Mouse (Mus musculus): ENCODE measurements around the gene Hist1h2bk. TPM values are rescaled to one million over a fixed set of nuclear protein-coding genes. Genes with fewer than 3 reads are reported as not detected.

Hist1h2bk gene
- polyA plus RNA-seq, 1 experiment from 2014 or later, result 1.9 TPM

GRCm38 (mm10) chr13:21996840-21997185 is 38.9 kb upstream of the Hist1h2bk start:
- peak overlapping the region; percentile 44 to 49 for H3K4me3 ChIP-seq (ENCODE audit: control insufficient read depth in 1 of 2, insufficient read depth in 1 of 2, low read depth in 1 of 2, low read length in 2 of 2)
- WGBS, result 1% methylated on average over 13 of the region's 13 CpGs
- no peaks in the 10 kb centered on the region for H3K9me3 ChIP-seq (ENCODE audit: control insufficient read depth, low read length)
- H3K4me1 ChIP-seq (ENCODE audit: control insufficient read depth in 2 of 2, insufficient read depth in 2 of 2, low read length in 2 of 2), result peaks cover 7 to 18% of the 10 kb centered on the region in 2 experiments; a peak in 3 of 4 replicates
- H3K27ac ChIP-seq (replicated peaks in 1 of 2; ENCODE audit: control insufficient read depth in 1 of 2, insufficient read depth in 1 of 2, low read depth in 2 of 2, low read length in 2 of 2), result no peak overlapping the region
- H3K36me3 ChIP-seq (ENCODE audit: control insufficient read depth, insufficient read depth, low read length), result no peaks in the 10 kb centered on the region
- H3K4me2 ChIP-seq (ENCODE audit: low read length), result peak overlapping the region; percentile 77
- H3K9ac ChIP-seq (ENCODE audit: low read length), result no peak overlapping the region
- no peak for ATAC-seq (ENCODE audit: insufficient number of reproducible peaks, insufficient read depth, low FRiP score, low read depth)
- peaks cover 56% of the 10 kb centered on the region for H3K27me3 ChIP-seq (ENCODE audit: control insufficient read depth, insufficient read depth, low read length)

DNA sequence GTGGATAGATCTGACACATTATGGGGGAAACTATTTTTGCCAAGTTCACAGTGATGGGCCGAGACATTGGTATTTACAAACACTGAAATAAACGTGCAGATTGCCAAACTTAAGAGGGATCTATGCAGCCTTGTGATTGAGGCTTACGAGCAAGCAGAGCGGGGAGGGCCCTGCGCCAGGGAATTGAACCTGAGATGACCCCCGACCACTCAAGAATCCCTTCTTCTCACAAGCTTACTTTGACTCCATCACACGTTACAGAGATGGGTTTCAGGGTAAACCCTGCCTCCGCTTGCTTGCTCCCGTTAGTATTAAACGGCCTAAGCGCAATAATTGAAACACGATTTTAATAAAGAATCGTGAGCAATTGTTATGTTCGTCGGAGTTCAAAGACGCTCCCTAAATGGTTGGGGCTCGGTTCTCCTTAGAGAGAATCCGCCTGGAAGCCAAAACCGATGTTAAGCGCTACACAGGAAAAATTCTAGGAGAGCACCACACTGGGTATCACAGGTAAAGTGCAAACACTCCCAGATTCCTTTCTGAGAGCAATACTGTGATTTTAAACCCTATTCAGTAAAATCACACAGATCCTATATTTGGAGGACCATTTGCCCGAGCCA is 38.4 kb upstream of the Hist1h2bk start:
- Histone ChIP-seq H3K4me3 (ENCODE audit: control insufficient read depth in 1 of 2, insufficient read depth in 1 of 2, low read depth in 1 of 2, low read length in 2 of 2) (peak overlapping the region; percentile 44 to 49), H3K4me1 (ENCODE audit: control insufficient read depth in 2 of 2, insufficient read depth in 2 of 2, low read length in 2 of 2) (peaks cover 7 to 18% of the 10 kb centered on the region in 2 experiments; a peak in 3 of 4 replicates), H3K4me2 (ENCODE audit: low read length) (peak overlapping the region; percentile 77), H3K27ac (replicated peaks in 1 of 2; ENCODE audit: control insufficient read depth in 1 of 2, insufficient read depth in 1 of 2, low read depth in 2 of 2, low read length in 2 of 2) (no peak overlapping the region), H3K9me3 (ENCODE audit: control insufficient read depth, low read length) (no peaks in the 10 kb centered on the region), H3K36me3 (ENCODE audit: control insufficient read depth, insufficient read depth, low read length) (no peaks in the 10 kb centered on the region), H3K27me3 (ENCODE audit: control insufficient read depth, insufficient read depth, low read length) (peaks cover 61% of the 10 kb centered on the region), H3K9ac (ENCODE audit: low read length) (no peak overlapping the region)
- ATAC-seq (ENCODE audit: insufficient number of reproducible peaks, insufficient read depth, low FRiP score, low read depth), result no peak
- 1% methylated on average over 21 of the region's 21 CpGs for WGBS

DNA sequence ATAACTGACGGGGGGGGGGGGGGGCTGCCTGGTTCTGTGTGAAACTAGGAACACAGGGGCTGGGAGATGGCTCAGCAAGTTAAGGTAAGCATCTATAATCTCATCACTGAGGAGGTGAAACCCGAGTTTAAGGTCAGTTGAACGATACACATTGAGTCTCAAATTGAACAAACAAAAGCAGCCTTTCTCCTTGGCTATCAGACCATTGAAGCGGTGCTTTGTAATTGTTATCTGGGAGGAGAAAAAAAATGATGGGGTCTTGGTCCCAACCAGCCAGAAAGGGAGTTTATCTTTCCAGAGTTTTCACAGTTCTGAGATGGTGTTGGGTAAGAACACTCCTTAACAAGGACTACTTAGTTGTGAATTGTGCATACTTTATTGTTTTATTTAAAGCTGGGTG is 37.8 kb upstream of the Hist1h2bk start:
- WGBS, result 9% methylated on average over 4 of the region's 4 CpGs
- Histone ChIP-seq H3K4me3 (ENCODE audit: control insufficient read depth in 1 of 2, insufficient read depth in 1 of 2, low read depth in 1 of 2, low read length in 2 of 2) (peak overlapping the region in 1 of 2 experiments; percentile 49; a peak in 1 of 4 replicates), H3K9ac (ENCODE audit: low read length) (no peak overlapping the region), H3K4me1 (ENCODE audit: control insufficient read depth in 2 of 2, insufficient read depth in 2 of 2, low read length in 2 of 2) (peaks cover 7 to 18% of the 10 kb centered on the region in 2 experiments; a peak in 3 of 4 replicates), H3K9me3 (ENCODE audit: control insufficient read depth, low read length) (no peaks in the 10 kb centered on the region), H3K4me2 (ENCODE audit: low read length) (peak overlapping the region; percentile 77), H3K36me3 (ENCODE audit: control insufficient read depth, insufficient read depth, low read length) (no peaks in the 10 kb centered on the region), H3K27ac (replicated peaks in 1 of 2; ENCODE audit: control insufficient read depth in 1 of 2, insufficient read depth in 1 of 2, low read depth in 2 of 2, low read length in 2 of 2) (no peak overlapping the region), H3K27me3 (ENCODE audit: control insufficient read depth, insufficient read depth, low read length) (peaks cover 65% of the 10 kb centered on the region)
- no peak for ATAC-seq (ENCODE audit: insufficient number of reproducible peaks, insufficient read depth, low FRiP score, low read depth)

- Histone ChIP-seq H3K4me1 (ENCODE audit: control insufficient read depth in 2 of 2, insufficient read depth in 2 of 2, low read length in 2 of 2) (peaks cover 7 to 18% of the 10 kb centered on the region in 2 experiments; a peak in 3 of 4 replicates), H3K27ac (replicated peaks in 1 of 2; ENCODE audit: control insufficient read depth in 1 of 2, insufficient read depth in 1 of 2, low read depth in 2 of 2, low read length in 2 of 2) (no peak overlapping the region), H3K27me3 (ENCODE audit: control insufficient read depth, insufficient read depth, low read length) (peaks cover 71% of the 10 kb centered on the region), H3K36me3 (ENCODE audit: control insufficient read depth, insufficient read depth, low read length) (no peaks in the 10 kb centered on the region), H3K9me3 (ENCODE audit: control insufficient read depth, low read length) (no peaks in the 10 kb centered on the region), H3K4me3 (ENCODE audit: control insufficient read depth in 1 of 2, insufficient read depth in 1 of 2, low read depth in 1 of 2, low read length in 2 of 2) (no peak overlapping the region), H3K4me2 (ENCODE audit: low read length) (no peak overlapping the region), H3K9ac (ENCODE audit: low read length) (no peak overlapping the region)
- 32% methylated on average over 3 of the region's 3 CpGs for whole genome bisulfite sequencing
- no peak for ATAC-seq (ENCODE audit: insufficient number of reproducible peaks, insufficient read depth, low FRiP score, low read depth)
These were observed 37.3 kb upstream of the Hist1h2bk start for GRCm38 (mm10) chr13:21998412-21998811.

GRCm38 (mm10) chr13:21999147-21999546 is 36.5 kb upstream of the Hist1h2bk start:
- no peak overlapping the region for H3K27ac ChIP-seq (replicated peaks in 1 of 2; ENCODE audit: control insufficient read depth in 1 of 2, insufficient read depth in 1 of 2, low read depth in 2 of 2, low read length in 2 of 2)
- H3K9me3 ChIP-seq (ENCODE audit: control insufficient read depth, low read length), result no peaks in the 10 kb centered on the region
- no peak overlapping the region for H3K4me3 ChIP-seq (ENCODE audit: control insufficient read depth in 1 of 2, insufficient read depth in 1 of 2, low read depth in 1 of 2, low read length in 2 of 2)
- no peak for ATAC-seq (ENCODE audit: insufficient number of reproducible peaks, insufficient read depth, low FRiP score, low read depth)
- no peaks in the 10 kb centered on the region for H3K36me3 ChIP-seq (ENCODE audit: control insufficient read depth, insufficient read depth, low read length)
- no peak overlapping the region for H3K4me2 ChIP-seq (ENCODE audit: low read length)
- WGBS, result 38% methylated on average over 4 of the region's 4 CpGs
- H3K9ac ChIP-seq (ENCODE audit: low read length), result no peak overlapping the region
- H3K4me1 ChIP-seq (ENCODE audit: control insufficient read depth in 2 of 2, insufficient read depth in 2 of 2, low read length in 2 of 2), result peaks cover 7 to 18% of the 10 kb centered on the region in 2 experiments; a peak in 3 of 4 replicates
- peaks cover 79% of the 10 kb centered on the region for H3K27me3 ChIP-seq (ENCODE audit: control insufficient read depth, insufficient read depth, low read length)

- no peak overlapping the region for H3K4me2 ChIP-seq (ENCODE audit: low read length)
- WGBS, result 56% methylated on average over 2 of the region's 2 CpGs
- ATAC-seq (ENCODE audit: insufficient number of reproducible peaks, insufficient read depth, low FRiP score, low read depth), result no peak
These were observed 34.3 kb upstream of the Hist1h2bk start for GRCm38 (mm10) chr13:22001346-22001745.

GRCm38 (mm10) chr13:22001823-22002222 is 33.8 kb upstream of the Hist1h2bk start:
- no peak overlapping the region for H3K4me3 ChIP-seq (ENCODE audit: control insufficient read depth in 1 of 2, insufficient read depth in 1 of 2, low read depth in 1 of 2, low read length in 2 of 2)
- no peak overlapping the region for H3K4me2 ChIP-seq (ENCODE audit: low read length)
- no peak overlapping the region for H3K9ac ChIP-seq (ENCODE audit: low read length)
- H3K4me1 ChIP-seq (ENCODE audit: control insufficient read depth in 2 of 2, insufficient read depth in 2 of 2, low read length in 2 of 2), result peaks cover 6 to 21% of the 10 kb centered on the region in 2 experiments; a peak in 3 of 4 replicates
- WGBS, result 27% methylated on average over 5 of the region's 5 CpGs
- H3K27me3 ChIP-seq (ENCODE audit: control insufficient read depth, insufficient read depth, low read length), result peaks cover 96% of the 10 kb centered on the region
- no peaks in the 10 kb centered on the region for H3K9me3 ChIP-seq (ENCODE audit: control insufficient read depth, low read length)
- no peak for ATAC-seq (ENCODE audit: insufficient number of reproducible peaks, insufficient read depth, low FRiP score, low read depth)
- H3K36me3 ChIP-seq (ENCODE audit: control insufficient read depth, insufficient read depth, low read length), result no peaks in the 10 kb centered on the region
- H3K27ac ChIP-seq (replicated peaks in 1 of 2; ENCODE audit: control insufficient read depth in 1 of 2, insufficient read depth in 1 of 2, low read depth in 2 of 2, low read length in 2 of 2), result no peak overlapping the region

More at GRCm38 (mm10) chr13:22001346-22001745, 34.3 kb upstream of the Hist1h2bk start:
- H3K4me1 ChIP-seq (ENCODE audit: control insufficient read depth in 2 of 2, insufficient read depth in 2 of 2, low read length in 2 of 2), result peaks cover 6 to 19% of the 10 kb centered on the region in 2 experiments; a peak in 3 of 4 replicates
- H3K4me3 ChIP-seq (ENCODE audit: control insufficient read depth in 1 of 2, insufficient read depth in 1 of 2, low read depth in 1 of 2, low read length in 2 of 2), result no peak overlapping the region
- no peaks in the 10 kb centered on the region for H3K9me3 ChIP-seq (ENCODE audit: control insufficient read depth, low read length)
- peaks cover 96% of the 10 kb centered on the region for H3K27me3 ChIP-seq (ENCODE audit: control insufficient read depth, insufficient read depth, low read length)
- no peak overlapping the region for H3K9ac ChIP-seq (ENCODE audit: low read length)
- no peak overlapping the region for H3K27ac ChIP-seq (replicated peaks in 1 of 2; ENCODE audit: control insufficient read depth in 1 of 2, insufficient read depth in 1 of 2, low read depth in 2 of 2, low read length in 2 of 2)
- H3K36me3 ChIP-seq (ENCODE audit: control insufficient read depth, insufficient read depth, low read length), result no peaks in the 10 kb centered on the region
